Mouse (Mus musculus) lung, adult 2 months (tissue): ENCODE results near the gene Tcea2.

ENCODE experiments used
- CTCF ChIP-seq: fragments of 200-500 bp; IDR thresholded peaks from 2 replicates; pipeline ENCODE4 v1.5.1; 2011; ENCODE audit warnings: mild to moderate bottlenecking, low read length, control low read depth; ENCODE audit not compliant: insufficient read depth
- POLR2A ChIP-seq: fragments of 200-500 bp; IDR thresholded peaks from 2 replicates; pipeline ENCODE4 v1.6.1; 2011; ENCODE audit warnings: low read depth, mild to moderate bottlenecking, control low read depth, low read length, borderline replicate concordance; ENCODE audit errors: extremely low read depth

DNA sequence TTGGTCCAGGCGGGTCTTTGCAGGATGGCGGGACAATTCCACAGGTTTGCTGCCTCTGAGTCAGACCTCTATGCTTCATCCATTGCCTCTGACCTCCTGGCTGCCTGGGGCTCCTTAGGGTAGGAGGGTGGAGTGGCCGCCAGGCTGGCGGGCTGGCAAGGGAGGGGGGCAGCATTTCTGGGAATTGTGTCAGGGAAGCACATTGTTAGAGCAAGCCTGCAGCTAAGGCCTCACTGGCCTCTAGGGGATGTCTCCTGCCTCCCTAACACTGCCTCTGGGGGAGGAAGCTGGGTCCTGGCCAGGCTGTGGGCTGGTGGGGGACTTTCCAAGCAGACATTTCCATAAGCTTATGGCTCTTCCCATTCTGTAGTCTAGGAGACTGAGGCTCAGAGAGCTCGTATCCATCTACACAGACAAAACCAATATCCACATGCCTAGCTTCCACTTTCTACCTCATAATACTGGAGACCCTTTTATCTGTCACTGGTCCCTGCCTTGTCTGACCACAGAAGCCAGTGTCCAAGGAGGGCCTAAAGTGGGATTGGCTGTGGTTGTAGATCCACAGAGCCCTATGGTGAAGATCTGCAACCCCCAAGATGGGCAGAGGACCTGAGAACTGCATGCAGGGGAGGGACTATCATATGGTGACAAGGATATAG is 2.9 kb upstream of the Tcea2 start:
- TF ChIP-seq CTCF (peak; percentile 54), POLR2A (peak; percentile 17; the same call in 1 of the 2 replicates)
